Mouse (Mus musculus) cerebellum, adult 9-11 months (tissue): ENCODE results near the gene Agbl2.

Source experiments
- DNase-seq: peaks from one replicate; pipeline ENCODE4 v3.0.0; 2022

The Agbl2 gene

DNA sequence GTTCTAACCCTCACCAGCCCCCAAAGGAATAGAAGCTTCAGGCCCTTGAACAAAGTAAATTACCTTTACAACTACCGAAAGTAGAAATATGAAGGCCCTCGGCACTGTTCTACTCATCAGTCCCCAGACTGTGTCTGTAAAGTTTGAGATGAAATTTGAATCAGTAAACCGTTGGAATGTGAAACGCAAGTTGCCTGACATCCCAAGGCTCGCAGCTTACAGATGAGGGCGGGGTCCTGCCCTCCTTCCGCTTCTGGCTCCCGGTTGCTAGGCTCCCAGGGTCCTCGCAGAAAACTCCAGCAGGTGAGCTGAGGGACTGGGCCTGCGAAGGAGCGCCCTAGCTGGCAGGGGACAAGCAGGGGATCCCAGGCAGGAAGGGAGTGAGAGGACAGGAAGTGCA is at the start of gene Agbl2:
TSS of gene Agbl2 (plus strand) at position 270 of the 400 bp plus-strand sequence.
- peak; percentile 53 for DNase-seq

GRCm38 (mm10) chr2:90735326-90735725 is 47.2 kb upstream of the Agbl2 start:
- no peak for DNase-seq

- DNase-seq = no peak
Observed at GRCm38 (mm10) chr2:90738801-90739200, 43.7 kb upstream of the Agbl2 start.

- no peak for DNase-seq
Observed at GRCm38 (mm10) chr2:90739327-90739726, 43.2 kb upstream of the Agbl2 start.

DNA sequence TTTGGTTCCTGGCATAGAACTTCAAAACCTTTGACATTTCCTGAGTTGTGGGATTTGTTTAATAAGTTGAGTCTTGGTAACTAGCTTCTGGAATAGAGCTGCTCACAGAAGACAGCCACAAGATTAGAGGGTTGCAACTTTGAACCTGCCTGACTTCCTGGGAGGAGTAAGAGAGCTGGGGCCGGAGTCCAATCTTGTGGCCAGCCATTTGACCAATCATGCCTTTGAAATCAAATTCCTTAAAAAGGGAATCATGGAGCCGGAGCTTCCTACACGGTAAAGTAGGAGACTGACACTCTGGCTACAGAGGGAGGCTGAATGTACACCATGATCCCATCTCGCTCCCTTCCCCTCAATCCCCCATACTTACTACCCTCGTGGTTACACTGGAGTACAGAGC is 42.6 kb upstream of the Agbl2 start:
- DNase-seq = no peak

DNA sequence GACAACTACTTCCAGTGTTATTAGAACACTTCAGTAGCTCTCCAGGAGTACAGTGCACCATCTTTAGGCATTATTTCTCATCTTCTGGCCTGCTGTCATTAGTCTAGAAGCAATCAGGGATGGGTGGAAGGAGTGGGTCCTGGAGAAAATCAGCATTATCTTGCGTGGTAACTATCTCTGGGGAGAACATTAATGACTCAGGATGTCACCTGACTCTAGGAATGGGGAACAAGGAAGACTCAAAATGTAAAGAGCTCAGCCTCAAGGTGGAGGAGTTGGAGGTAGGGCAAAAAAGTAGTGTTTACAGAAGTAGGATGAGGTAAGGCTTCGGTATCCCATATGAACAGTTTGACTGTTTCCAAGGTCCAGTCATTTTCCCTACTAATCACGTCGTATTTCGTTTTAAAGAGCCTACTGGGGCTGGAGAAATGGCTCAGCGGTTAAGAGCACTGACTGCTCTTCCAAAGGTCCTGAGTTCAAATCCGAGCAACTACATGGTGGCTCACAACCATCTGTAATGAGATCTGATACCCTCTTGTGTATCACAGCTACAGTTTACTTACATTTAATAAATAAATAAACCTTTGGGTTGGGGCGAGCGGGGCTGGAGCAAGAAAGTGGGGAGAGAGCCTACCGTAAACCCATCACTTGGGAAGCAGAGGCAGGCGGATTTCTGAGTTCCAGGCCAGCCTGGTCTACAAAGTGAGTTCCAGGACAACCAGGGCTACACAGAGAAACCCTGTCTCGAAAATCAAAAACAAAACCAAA is 38.1 kb upstream of the Agbl2 start:
- peak; percentile 56 for DNase-seq

DNA sequence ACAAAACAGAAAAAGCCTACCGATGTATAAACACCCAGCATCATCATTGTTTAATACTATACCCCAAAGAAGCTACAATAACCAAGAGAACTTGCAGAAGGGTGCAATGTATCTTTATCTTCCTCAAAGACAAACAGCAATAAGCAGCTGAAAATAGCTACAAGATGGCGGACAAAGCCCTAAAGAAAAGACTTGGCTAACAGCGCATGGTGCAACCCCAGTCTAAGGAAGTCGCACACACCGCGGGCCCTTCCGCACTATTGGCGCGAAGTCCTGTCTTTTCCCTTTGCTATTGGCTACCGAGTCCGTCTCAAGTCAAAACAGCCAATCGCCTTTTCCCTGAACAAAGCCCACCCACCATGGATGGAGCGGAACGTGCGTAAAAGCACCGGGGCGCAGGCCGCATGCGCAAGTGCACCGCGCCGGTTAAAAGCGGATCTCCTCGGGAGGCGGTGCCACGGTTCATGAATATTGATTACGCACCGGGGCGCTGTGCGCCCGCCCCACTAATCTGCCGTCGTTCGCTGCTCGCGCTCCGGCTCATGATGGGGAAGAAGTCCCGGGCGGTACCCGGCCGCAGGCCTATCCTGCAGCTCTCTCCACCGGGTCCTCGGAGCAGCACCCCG is 37.4 kb upstream of the Agbl2 start, which contains the start of gene Fnbp4:
TSS of gene Fnbp4 (plus strand) at position 318 of the 626 bp plus-strand sequence.
- peak; percentile 99 for DNase-seq

GRCm38 (mm10) chr2:90745740-90746537 is 36.6 kb upstream of the Agbl2 start:
- no peak for DNase-seq

- peak; percentile 37 for DNase-seq
Observed at GRCm38 (mm10) chr2:90746538-90746865, 36.0 kb upstream of the Agbl2 start.

- peak; percentile 39 for DNase-seq
Observed at GRCm38 (mm10) chr2:90747131-90747530, 35.4 kb upstream of the Agbl2 start.

GRCm38 (mm10) chr2:90749676-90750459 is 32.7 kb upstream of the Agbl2 start:
- no peak for DNase-seq

DNA sequence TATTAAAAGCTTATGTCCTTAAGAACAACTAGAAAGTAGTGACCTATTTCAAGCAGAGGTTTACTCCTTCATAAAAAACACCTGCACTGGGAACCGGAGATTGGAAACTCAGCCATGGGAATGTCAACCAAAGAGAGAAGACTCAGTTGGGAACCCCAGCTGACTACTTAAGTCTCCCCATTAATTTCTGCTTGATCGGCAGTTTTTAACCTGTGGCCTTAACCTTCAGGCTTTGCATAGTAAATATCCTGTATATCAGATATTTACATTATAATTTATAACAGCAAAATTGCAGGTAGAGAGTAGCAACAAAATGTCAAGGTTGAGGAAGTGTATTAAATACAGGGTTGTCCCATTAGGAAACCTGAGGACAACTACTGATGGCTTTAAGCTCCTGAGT is 29.0 kb upstream of the Agbl2 start:
- no peak for DNase-seq

- DNase-seq = no peak
Observed at GRCm38 (mm10) chr2:90754188-90754587, 28.3 kb upstream of the Agbl2 start.

- DNase-seq = no peak
Observed at GRCm38 (mm10) chr2:90765123-90765522, 17.4 kb upstream of the Agbl2 start.

DNA sequence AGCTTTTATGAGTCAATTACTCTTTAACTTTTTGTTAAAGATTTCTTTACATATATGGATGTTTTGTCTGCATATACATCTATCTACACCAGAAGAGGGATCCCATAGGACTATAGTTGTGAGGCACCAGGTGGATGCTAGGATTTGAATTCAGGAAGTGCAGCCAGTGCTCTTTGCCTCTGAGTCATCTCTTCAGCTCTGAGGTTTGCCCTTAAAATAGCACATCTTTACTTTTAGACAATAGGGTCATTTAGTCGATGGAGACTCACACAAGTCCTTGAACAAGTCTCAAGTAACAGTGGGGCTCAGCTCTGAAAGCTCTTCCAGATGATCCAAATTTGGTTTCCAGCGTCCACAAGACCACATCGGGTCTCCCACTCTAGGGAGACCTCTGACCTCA is 1.2 kb upstream of the Agbl2 start:
- DNase-seq = no peak

DNA sequence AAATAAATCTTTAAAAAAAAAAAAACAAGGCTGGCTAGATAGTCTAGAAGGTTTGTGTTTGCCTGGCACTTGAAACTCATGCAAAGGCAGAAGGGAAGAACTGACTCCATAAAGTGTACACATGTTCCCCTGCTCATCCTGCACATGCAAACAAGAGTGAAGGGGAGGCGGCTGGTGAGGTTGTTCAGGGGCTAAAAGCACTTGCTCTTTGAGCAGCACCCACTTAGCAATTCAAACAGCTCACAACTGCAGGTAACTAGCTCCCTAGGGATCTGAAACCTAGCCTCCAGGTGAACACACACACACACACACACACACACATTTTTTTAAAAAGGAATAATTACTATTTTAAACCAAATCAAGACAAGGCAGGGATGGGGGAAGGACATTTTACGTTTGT is 589 bp upstream of the Agbl2 start:
- DNase-seq = no peak

DNA sequence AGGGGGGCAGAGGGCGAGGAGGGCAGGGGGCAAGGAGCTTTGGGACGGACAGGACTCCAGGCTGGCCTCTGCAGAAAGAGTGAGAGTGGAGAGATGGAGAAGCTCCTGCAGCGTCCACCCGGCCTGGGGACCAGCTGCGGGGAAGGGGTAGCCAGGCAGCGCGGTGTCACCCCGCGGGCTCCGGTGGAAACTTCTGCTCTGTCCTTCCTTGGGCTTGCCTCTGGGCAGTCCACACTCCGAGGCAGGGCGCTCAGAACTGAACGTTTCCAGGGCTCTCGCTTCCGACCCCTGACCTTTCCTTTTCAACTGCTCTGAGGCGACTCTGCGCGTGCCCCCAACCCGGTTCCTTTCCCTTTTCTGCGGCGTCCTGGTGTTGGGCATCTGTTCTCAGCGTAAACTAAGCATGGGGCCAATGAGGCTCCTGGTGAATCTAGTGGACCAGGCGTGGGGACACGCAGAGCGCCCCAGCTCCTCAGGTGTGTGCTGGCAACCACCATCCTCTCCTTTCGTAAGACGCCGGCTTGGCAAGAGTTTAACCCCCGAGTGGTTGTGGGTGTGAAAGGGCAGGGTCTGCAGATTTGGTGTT is 467 bp downstream of the Agbl2 start:
- peak; percentile 56 for DNase-seq

GRCm38 (mm10) chr2:90788126-90788525 is 5.6 kb downstream of the Agbl2 start:
- no peak for DNase-seq

DNA sequence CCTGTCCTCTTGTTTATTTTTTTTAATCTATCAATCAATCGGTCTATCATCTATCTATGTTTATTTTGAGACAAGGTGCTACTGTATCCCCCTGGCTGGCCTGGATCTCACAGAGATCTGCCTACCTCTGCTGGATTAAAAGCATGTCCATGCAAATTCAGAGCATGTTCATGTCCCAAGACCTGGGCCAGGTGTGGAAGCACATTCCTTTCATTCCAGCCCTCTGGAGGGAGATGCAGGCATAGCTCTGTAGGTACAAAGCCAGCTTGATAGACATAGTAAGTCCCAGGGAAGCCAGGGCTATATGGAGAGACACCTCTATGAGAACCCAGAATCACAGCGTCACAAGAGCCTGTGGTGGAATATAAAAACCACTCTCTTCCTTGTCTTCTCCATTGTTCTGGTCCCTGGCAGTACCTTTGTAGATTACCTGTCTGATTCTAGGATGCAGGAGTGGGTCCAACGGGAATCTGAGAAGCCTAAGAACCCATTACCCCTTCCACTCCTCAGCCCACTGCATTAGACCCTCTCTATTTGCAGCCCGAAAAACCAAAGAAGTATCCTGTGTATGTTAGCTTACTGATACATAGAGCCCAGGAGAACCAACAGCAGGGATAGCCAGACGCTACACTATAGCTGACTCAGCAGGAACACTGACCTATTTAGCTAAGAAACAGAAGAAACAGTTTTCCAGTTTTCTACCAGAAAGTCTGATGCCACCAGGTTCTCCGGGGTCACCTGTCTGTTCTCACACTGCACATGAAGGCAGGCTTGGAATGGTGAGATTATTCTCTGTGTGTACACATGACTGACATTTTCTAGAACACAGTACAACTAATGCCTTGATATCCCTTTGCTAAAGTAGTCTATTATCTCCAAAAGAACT is 26.0 kb downstream of the Agbl2 start:
- DNase-seq = peak; percentile 69

DNA sequence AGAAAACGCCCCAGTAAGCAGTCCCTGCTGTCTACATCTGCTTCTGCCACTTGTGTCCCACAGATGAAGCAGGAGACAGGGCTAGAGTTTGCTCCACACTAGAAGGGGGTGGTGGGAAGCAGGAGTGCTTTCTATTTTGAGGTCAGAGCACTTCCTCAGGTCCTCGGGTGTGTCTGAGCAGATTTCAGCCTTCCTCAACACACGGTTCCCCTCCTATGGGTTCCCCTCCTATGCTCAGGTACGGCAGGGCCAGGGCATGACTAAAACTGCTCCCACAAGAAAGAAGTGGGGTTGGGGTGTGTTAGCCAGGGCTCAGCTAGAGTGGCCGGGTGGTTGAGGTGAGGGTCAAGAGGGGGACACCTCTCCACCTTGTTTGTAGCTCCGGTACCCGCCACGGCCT is 28.2 kb downstream of the Agbl2 start:
- DNase-seq = no peak

DNA sequence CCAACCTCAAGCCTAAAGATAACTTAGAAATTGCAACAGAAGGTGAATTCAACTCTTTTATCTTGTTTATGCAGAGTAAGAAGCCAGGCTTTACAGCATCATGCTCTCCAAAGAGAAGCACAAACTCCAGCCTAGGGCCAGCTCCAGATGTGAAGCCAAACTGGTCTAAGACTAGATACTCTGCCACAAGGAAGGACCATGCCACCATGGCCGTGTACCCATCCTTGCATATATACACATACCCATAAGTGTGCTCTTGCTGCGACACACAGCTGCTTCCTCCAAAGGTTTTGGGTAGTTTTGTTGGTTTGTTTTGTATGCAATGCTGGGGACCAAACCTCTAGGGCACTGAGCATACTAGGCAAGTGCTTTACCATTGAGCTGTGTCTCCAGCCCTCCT is 32.7 kb downstream of the Agbl2 start:
- no peak for DNase-seq

DNA sequence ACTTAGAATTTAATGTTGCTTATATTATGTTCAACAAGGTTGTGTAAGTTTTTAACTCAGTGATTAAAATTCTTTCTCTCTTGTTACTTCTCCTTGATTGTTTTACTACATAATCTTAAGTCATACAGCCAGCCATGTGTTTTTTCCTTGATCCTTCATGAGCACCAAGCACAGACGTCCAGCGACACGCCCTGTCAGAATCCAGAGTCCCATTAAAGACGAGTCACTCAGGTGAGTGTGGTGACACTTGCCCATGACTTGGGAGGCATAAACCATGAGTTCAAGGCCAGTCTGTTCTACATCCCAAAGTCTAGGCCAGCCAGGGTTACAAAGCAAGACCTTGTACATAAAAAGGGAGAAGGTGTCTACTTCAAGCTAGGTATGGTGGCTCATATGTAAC is 33.6 kb downstream of the Agbl2 start:
- no peak for DNase-seq
